Mouse (Mus musculus) lung, postnatal 0 days (tissue): Measurements from ENCODE around the gene Med13l. TPM values are rescaled to one million over a fixed set of nuclear protein-coding genes. Genes with fewer than 3 reads are reported as not detected.

Experiments used
- ATAC-seq: fragments of 200-750 bp; cut with Nextera tagmentation; 2 replicates; pipeline ENCODE4 v1.8.0; 2017; ENCODE audit warnings: moderate library complexity
- DNase-seq: peaks from one replicate; pipeline ENCODE4 v3.0.0-alpha.2; 2016; ENCODE audit warnings: low spot score
- H3K27ac ChIP-seq: fragments of 300-500 bp; sonication (generic); 2 replicates; pipeline ENCODE4 v1.5.1; 2014; ENCODE audit warnings: antibody characterized with exemption, mild to moderate bottlenecking, low read length, mixed read lengths
- H3K27me3 ChIP-seq: fragments of 300-500 bp; sonication (generic); replicated peaks from 2 replicates; pipeline ENCODE4 v1.6.1; 2014; ENCODE audit warnings: low read length, mixed read lengths; ENCODE audit not compliant: insufficient read depth
- H3K36me3 ChIP-seq: fragments of 300-500 bp; sonication (generic); 2 replicates; pipeline ENCODE4 v1.6.1; 2014; ENCODE audit warnings: low read length, mixed read lengths; ENCODE audit not compliant: insufficient read depth
- H3K4me1 ChIP-seq: fragments of 300-500 bp; sonication (generic); 2 replicates; pipeline ENCODE4 v1.6.1; 2014; ENCODE audit warnings: antibody characterized with exemption, low read depth, low read length, mixed read lengths; ENCODE audit not compliant: insufficient read depth
- H3K4me2 ChIP-seq: fragments of 300-500 bp; sonication (generic); replicated peaks from 2 replicates; pipeline ENCODE4 v1.6.1; 2014; ENCODE audit warnings: low read depth, mild to moderate bottlenecking, low read length, moderate library complexity, mixed read lengths
- H3K4me3 ChIP-seq: fragments of 300-500 bp; sonication (generic); 2 replicates; pipeline ENCODE4 v1.5.1; 2014; ENCODE audit warnings: low read depth, low read length
- H3K9ac ChIP-seq: fragments of 300-500 bp; sonication (generic); replicated peaks from 2 replicates; pipeline ENCODE4 v1.6.1; 2014; ENCODE audit warnings: low read depth, mild to moderate bottlenecking
- H3K9me3 ChIP-seq: fragments of 300-500 bp; sonication (generic); 2 replicates; pipeline ENCODE4 v1.6.1; 2016; ENCODE audit warnings: low read length, mixed read lengths
- CTCF ChIP-seq: IDR thresholded peaks from 2 replicates; pipeline ENCODE4 v1.5.1; 2016; ENCODE audit warnings: antibody characterized with exemption, mild to moderate bottlenecking
- EP300 ChIP-seq: IDR thresholded peaks from 2 replicates; pipeline ENCODE4 v1.6.1; 2016; ENCODE audit warnings: antibody characterized with exemption, mild to moderate bottlenecking, control low read depth
- WGBS: fragments of 180-500 bp; shearing (Covaris S2); extraction: QIAGEN DNeasy Blood & Tissue Kit; methylation state at CpG from one replicate; pipeline ENCODE4 v1.1.7; 2014; 5-methylcytosine and 5-hydroxymethylcytosine counted together
- polyA plus RNA-seq: library from polyadenylated mRNA; unstranded; fragments of >200 nt; fragmentation: Nextera tagmentation; extraction: Ambion mirVana; gene quantifications from 2 replicates; pipeline ENCODE4 v1.2.1, GENCODE M21; 2015

Gene Med13l
- polyA plus RNA-seq, 1 experiment from 2014 or later: 10.1 TPM

- no peak overlapping the region for H3K9ac ChIP-seq
- no peaks in the 10 kb centered on the region for H3K27me3 ChIP-seq
- H3K4me1 ChIP-seq: no peaks in the 10 kb centered on the region
- no peak overlapping the region for H3K4me3 ChIP-seq
- no peak for DNase-seq
- H3K36me3 ChIP-seq: no peaks in the 10 kb centered on the region
- no peaks in the 10 kb centered on the region for H3K9me3 ChIP-seq
- 70% methylated on average over 7 of the region's 7 CpGs for WGBS
- TF ChIP-seq CTCF (no peak), EP300 (no peak)
- no peak overlapping the region for H3K4me2 ChIP-seq
- no peak overlapping the region for H3K27ac ChIP-seq
- no peak for ATAC-seq
Measured at GRCm38 (mm10) chr5:118667863-118668262, 107.4 kb downstream of the Med13l start.

- ATAC-seq (no peak), DNase-seq (no peak)
- WGBS: 31% methylated on average over 2 of the region's 2 CpGs
- Histone ChIP-seq H3K27me3 (no peaks in the 10 kb centered on the region), H3K36me3 (no peaks in the 10 kb centered on the region), H3K27ac (no peak overlapping the region), H3K9ac (no peak overlapping the region), H3K4me1 (peaks cover 5% of the 10 kb centered on the region; the same call in 1 of the 2 replicates), H3K4me2 (no peak overlapping the region), H3K9me3 (no peaks in the 10 kb centered on the region), H3K4me3 (no peak overlapping the region)
- no peak for TF ChIP-seq CTCF
- no peak for TF ChIP-seq EP300
Measured at GRCm38 (mm10) chr5:118668931-118669330, 108.5 kb downstream of the Med13l start.

- H3K36me3 ChIP-seq: no peaks in the 10 kb centered on the region
- H3K4me3 ChIP-seq: no peak overlapping the region
- peaks cover 9% of the 10 kb centered on the region for H3K4me1 ChIP-seq
- H3K27me3 ChIP-seq: no peaks in the 10 kb centered on the region
- TF ChIP-seq CTCF (no peak), EP300 (no peak)
- no peaks in the 10 kb centered on the region for H3K9me3 ChIP-seq
- H3K9ac ChIP-seq: no peak overlapping the region
- ATAC-seq (no peak), DNase-seq (no peak)
- H3K27ac ChIP-seq: no peak overlapping the region
- no peak overlapping the region for H3K4me2 ChIP-seq
Measured at GRCm38 (mm10) chr5:118672111-118672510, 111.6 kb downstream of the Med13l start.

- WGBS: 70% methylated on average over 5 of the region's 5 CpGs
- no peaks in the 10 kb centered on the region for H3K9me3 ChIP-seq
- no peak overlapping the region for H3K4me3 ChIP-seq
- no peak overlapping the region for H3K27ac ChIP-seq
- peaks cover 9% of the 10 kb centered on the region for H3K4me1 ChIP-seq
- DNase-seq (no peak), ATAC-seq (no peak)
- no peaks in the 10 kb centered on the region for H3K27me3 ChIP-seq
- no peak overlapping the region for H3K9ac ChIP-seq
- no peak overlapping the region for H3K4me2 ChIP-seq
- TF ChIP-seq CTCF (no peak), EP300 (no peak)
- H3K36me3 ChIP-seq: no peaks in the 10 kb centered on the region
Measured at GRCm38 (mm10) chr5:118673859-118674258, 113.4 kb downstream of the Med13l start.

- H3K27ac ChIP-seq: no peak overlapping the region
- H3K4me2 ChIP-seq: no peak overlapping the region
- no peak overlapping the region for H3K4me3 ChIP-seq
- no peaks in the 10 kb centered on the region for H3K36me3 ChIP-seq
- H3K4me1 ChIP-seq: peaks cover 9% of the 10 kb centered on the region
- ATAC-seq (no peak), DNase-seq (no peak)
- no peaks in the 10 kb centered on the region for H3K27me3 ChIP-seq
- 37% methylated on average over 3 of the region's 3 CpGs for WGBS
- H3K9ac ChIP-seq: no peak overlapping the region
- TF ChIP-seq EP300 (no peak), CTCF (no peak)
- no peaks in the 10 kb centered on the region for H3K9me3 ChIP-seq
Measured at GRCm38 (mm10) chr5:118674321-118674720, 113.8 kb downstream of the Med13l start.

GRCm38 (mm10) chr5:118675697-118676096, 115.2 kb downstream of the Med13l start:
- peak; percentile 36 for DNase-seq
- H3K4me1 ChIP-seq: peaks cover 9% of the 10 kb centered on the region
- H3K36me3 ChIP-seq: no peaks in the 10 kb centered on the region
- H3K4me3 ChIP-seq: no peak overlapping the region
- no peak overlapping the region for H3K27ac ChIP-seq
- ATAC-seq: peak; percentile 71
- TF ChIP-seq EP300 (peak; percentile 28; the same call in 1 of the 2 replicates), CTCF (no peak)
- H3K27me3 ChIP-seq: no peaks in the 10 kb centered on the region
- H3K9me3 ChIP-seq: no peaks in the 10 kb centered on the region
- no peak overlapping the region for H3K9ac ChIP-seq
- 41% methylated on average over 3 of the region's 3 CpGs for WGBS
- H3K4me2 ChIP-seq: no peak overlapping the region
